Mouse (Mus musculus): ENCODE measurements around the gene Slc6a5. TPM values are rescaled to one million over a fixed set of nuclear protein-coding genes. Genes with fewer than 3 reads are reported as not detected.
"Not testable (repeated sequence)": the region's sequence is repeated elsewhere in the genome, so short reads cannot be mapped to it uniquely, and the experiment has no call there.

Slc6a5 gene
- polyA plus RNA-seq, 1 experiment: not detected

DNA sequence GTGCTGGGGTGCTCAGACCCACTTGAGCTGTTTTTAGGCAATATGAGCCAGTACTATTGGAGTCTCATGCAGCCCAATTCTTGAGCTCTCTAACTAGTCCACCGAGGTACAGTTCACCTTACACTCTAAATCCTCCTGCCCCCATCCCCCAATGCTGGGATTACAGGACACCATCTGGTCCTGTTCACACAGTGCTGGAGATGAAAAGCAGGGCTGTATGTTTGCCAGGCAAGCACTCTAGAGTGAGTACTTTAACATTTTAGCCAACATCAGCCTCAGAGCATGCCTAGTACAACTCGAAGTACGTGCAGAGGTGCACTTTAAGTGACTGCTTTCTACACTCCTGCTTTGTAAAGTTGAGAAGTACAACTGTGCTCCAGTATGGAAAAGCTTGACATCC lies 18.6 kb downstream of the Slc6a5 start:
- no peak overlapping the region for H3K4me3 ChIP-seq (ENCODE audit: insufficient read depth, low read length)
- H3K4me1 ChIP-seq (ENCODE audit: control insufficient read depth, insufficient read depth, low read length): no peaks in the 10 kb centered on the region
- no peak overlapping the region for H3K27ac ChIP-seq (ENCODE audit: insufficient read depth, low read length)
- TF ChIP-seq POLR2A (IDR thresholded peaks at IDR 0.05; ENCODE audit: low read depth, low read length) (no peak), CTCF (IDR thresholded peaks at IDR 0.05; ENCODE audit: borderline replicate concordance, insufficient read depth, low read length) (no peak)

DNA sequence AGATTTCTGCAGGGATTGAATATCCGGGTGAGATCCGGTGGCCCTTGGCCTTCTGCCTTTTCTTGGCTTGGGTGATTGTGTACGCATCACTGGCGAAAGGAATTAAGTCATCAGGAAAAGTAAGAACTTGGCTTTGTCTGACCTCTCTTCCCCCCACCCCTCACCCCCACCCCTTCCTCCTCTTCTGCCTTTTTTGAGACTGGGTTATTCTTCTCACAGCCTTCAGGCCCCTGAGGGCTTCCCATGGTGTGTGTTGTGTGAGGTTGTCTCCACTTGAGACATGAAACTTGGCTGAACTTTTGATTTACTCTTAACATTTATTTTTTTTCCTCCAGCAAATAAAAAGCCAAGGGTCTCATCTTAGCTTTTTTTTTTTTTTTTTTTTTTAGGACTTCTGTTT lies 20.1 kb downstream of the Slc6a5 start:
- H3K27ac ChIP-seq (ENCODE audit: insufficient read depth, low read length): no peak overlapping the region
- TF ChIP-seq POLR2A (IDR thresholded peaks at IDR 0.05; ENCODE audit: low read depth, low read length): no peak
- TF ChIP-seq CTCF (IDR thresholded peaks at IDR 0.05; ENCODE audit: borderline replicate concordance, insufficient read depth, low read length): no peak
- H3K4me3 ChIP-seq (ENCODE audit: insufficient read depth, low read length): no peak overlapping the region
- no peaks in the 10 kb centered on the region for H3K4me1 ChIP-seq (ENCODE audit: control insufficient read depth, insufficient read depth, low read length)

DNA sequence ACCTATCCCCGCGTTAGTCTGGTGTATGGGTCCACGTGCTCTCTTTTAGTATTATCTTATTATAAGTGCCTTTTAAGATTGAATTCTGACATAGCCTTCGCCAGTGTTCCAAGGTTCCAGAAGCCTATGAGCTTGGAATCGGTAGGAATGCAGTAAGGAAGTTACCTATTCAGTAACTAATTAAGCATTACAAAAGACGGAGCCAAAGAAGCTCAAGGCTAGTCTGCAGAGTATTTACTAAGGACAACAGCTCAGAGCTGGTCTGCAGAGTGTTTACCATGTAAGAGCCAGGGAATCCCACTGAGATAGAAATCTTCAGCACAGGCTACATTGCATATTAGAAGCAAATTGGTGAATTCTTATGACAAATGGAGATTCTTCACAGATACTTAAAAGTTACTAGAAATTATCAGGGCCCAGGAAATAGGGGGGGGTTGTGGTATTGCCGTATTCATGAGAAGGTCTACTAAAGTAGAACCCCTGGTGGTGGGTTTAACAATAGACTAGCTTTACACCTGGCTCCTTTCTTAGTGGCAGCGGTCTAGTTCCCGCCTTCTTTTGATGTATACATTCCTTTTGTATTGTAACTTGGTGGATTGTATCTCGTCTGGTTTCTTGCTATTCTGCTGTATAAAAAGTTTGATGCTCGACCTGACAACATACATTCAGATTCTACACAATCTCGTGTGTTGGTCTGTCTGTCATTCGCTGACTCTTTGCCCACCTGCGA lies 23.6 kb downstream of the Slc6a5 start:
- H3K27ac ChIP-seq (ENCODE audit: insufficient read depth, low read length); H3K4me3 ChIP-seq (ENCODE audit: insufficient read depth, low read length); H3K4me1 ChIP-seq (ENCODE audit: control insufficient read depth, insufficient read depth, low read length): not testable (repeated sequence)

DNA sequence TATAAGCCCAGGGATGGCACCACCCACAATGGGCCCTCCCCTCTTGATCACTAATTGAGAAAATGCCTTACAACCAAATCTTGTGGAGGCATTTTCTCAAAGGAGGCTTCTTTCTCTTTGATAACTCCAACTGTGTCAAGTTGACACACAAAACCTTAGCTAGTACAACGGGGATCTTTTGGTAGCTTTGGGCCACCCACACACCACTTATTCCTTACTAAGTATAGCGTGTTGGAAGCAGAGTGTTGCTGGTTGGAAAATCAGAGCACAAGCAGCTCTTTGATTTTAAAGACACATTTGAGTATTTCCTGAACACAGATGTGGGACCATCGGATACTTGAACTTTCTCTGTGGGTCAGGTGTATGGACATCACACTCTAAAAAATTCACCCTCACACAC lies 26.9 kb downstream of the Slc6a5 start:
- Histone ChIP-seq H3K4me1 (ENCODE audit: control insufficient read depth, insufficient read depth, low read length) (no peaks in the 10 kb centered on the region), H3K4me3 (ENCODE audit: insufficient read depth, low read length) (no peak overlapping the region), H3K27ac (ENCODE audit: insufficient read depth, low read length) (no peak overlapping the region)
- no peak for TF ChIP-seq CTCF (IDR thresholded peaks at IDR 0.05; ENCODE audit: borderline replicate concordance, insufficient read depth, low read length)
- no peak for TF ChIP-seq POLR2A (IDR thresholded peaks at IDR 0.05; ENCODE audit: low read depth, low read length)

DNA sequence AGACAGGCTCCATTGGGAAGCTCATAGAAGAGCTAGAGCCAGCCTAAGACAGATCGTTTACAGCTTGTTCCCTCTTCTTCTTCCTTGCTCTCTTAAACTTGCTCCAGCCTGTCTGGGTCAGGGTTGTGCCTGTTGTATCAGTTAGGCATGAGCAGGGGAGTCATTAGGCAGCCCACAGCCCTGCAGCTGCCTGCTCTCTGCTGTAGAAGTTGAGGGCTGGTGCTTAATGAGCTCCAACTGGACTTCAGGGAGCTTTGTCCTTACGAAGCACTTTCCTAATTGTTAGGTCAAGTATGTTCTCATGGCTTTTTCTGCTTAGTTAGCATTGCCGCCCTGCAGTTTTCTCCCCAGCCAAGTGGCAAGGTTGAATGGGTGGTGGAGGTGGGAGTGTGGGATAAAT lies 32.1 kb downstream of the Slc6a5 start:
- no peak for TF ChIP-seq CTCF (IDR thresholded peaks at IDR 0.05; ENCODE audit: borderline replicate concordance, insufficient read depth, low read length)
- no peak for TF ChIP-seq POLR2A (IDR thresholded peaks at IDR 0.05; ENCODE audit: low read depth, low read length)
- Histone ChIP-seq H3K27ac (ENCODE audit: insufficient read depth, low read length) (no peak overlapping the region), H3K4me3 (ENCODE audit: insufficient read depth, low read length) (no peak overlapping the region), H3K4me1 (ENCODE audit: control insufficient read depth, insufficient read depth, low read length) (no peaks in the 10 kb centered on the region)

DNA sequence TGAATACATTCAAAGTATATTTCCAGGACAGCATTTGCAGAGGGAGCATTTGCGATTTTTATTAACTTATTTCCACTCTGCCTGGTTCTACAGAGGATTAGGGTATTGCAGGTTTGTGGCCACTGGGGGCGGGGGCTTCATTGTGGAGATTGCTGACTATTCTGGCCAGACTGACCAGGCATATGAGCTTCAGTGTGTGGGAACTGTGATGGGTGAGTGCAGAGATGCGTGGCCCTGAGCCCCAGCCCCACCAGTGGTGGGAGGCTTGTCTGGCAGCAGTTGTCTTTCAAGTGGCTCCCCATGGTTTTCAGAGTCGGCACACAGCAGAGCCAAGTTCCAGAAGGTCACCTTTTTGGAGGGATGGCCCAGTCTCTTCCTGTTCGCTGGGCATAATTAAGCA lies 32.5 kb downstream of the Slc6a5 start:
- no peak overlapping the region for H3K27ac ChIP-seq (ENCODE audit: insufficient read depth, low read length)
- no peaks in the 10 kb centered on the region for H3K4me1 ChIP-seq (ENCODE audit: control insufficient read depth, insufficient read depth, low read length)
- TF ChIP-seq POLR2A (IDR thresholded peaks at IDR 0.05; ENCODE audit: low read depth, low read length) (no peak), CTCF (IDR thresholded peaks at IDR 0.05; ENCODE audit: borderline replicate concordance, insufficient read depth, low read length) (no peak)
- H3K4me3 ChIP-seq (ENCODE audit: insufficient read depth, low read length): no peak overlapping the region

DNA sequence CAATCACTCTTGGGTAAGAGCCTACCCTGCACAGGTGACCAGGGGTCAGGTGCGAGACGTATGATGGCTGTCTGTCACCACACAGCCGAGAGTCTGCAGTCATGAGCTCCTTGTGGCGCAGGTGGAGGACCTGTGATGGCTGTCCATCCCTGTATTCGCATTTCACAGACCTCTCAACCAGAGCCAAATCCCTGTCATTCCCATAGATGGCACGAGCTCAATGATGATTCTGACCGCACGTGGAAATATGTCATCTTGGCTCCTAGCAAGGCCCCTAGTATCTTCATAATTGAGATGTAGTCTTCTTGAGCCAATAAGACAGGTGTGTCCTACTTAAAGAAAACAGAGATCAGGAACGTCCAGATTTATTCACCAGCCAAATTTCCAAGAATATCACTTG lies 36.7 kb downstream of the Slc6a5 start:
- no peak overlapping the region for H3K4me3 ChIP-seq (ENCODE audit: insufficient read depth, low read length)
- no peak for TF ChIP-seq POLR2A (IDR thresholded peaks at IDR 0.05; ENCODE audit: low read depth, low read length)
- no peak for TF ChIP-seq CTCF (IDR thresholded peaks at IDR 0.05; ENCODE audit: borderline replicate concordance, insufficient read depth, low read length)

DNA sequence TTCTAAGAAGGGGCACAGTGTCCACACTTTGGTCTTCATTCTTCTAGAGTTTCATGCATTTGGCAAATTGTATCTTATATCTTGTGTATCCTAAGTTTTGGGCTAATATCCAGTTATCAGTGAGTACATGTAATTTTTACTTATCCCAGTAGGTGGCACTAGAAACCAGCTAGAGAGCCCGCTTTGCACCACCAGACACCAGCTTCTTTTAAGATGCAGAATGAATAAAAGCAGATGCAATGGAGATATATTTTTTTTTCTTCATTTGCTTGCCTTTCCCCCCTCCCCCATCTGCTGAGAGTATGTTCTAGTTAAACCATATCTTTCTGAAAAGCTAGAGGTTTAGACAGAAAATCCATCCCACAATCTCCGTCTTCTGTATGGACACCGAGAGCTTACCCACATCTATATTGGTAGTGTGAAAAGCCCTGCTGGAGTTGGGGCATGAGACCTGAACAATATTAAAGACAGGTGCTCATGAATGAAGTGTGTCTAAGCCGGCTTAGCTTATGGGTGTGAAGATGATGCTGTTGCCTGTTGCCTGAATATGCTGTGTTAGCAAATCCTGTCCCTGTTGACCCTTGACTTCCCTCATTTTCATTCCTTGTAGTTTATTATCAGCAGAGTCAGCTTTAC lies 43.7 kb downstream of the Slc6a5 start:
- TF ChIP-seq POLR2A (IDR thresholded peaks at IDR 0.05; ENCODE audit: low read depth, low read length) (no peak), CTCF (IDR thresholded peaks at IDR 0.05; ENCODE audit: borderline replicate concordance, insufficient read depth, low read length) (no peak)
- Histone ChIP-seq H3K4me1 (ENCODE audit: control insufficient read depth, insufficient read depth, low read length) (no peaks in the 10 kb centered on the region), H3K27ac (ENCODE audit: insufficient read depth, low read length) (no peak overlapping the region), H3K4me3 (ENCODE audit: insufficient read depth, low read length) (no peak overlapping the region)

More for the DNA sequence above, 36.7 kb downstream of the Slc6a5 start:
- no peaks in the 10 kb centered on the region for H3K4me1 ChIP-seq (ENCODE audit: control insufficient read depth, insufficient read depth, low read length)
- no peak overlapping the region for H3K27ac ChIP-seq (ENCODE audit: insufficient read depth, low read length)

DNA sequence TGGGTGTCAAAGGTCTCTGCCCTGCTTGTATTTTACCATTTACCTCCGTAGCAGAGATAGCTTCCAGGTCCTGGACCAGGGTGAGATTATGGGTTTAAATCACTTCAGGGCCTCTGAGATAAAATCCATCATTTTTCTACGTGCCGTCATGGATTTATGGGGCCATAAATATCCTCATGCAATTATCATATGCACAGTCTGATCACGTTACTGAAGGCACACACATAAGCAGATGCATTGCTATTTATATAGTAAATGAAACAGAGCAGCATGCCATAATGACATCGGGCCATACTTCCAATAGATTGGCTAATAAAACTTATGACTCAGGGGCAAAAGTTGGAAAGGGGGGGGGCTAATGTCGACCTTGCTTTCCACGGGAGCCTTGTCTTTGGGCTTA lies 44.9 kb downstream of the Slc6a5 start:
- H3K27ac ChIP-seq (ENCODE audit: insufficient read depth, low read length): no peak overlapping the region
- TF ChIP-seq CTCF (IDR thresholded peaks at IDR 0.05; ENCODE audit: borderline replicate concordance, insufficient read depth, low read length) (no peak), POLR2A (IDR thresholded peaks at IDR 0.05; ENCODE audit: low read depth, low read length) (no peak)
- no peak overlapping the region for H3K4me3 ChIP-seq (ENCODE audit: insufficient read depth, low read length)
- no peaks in the 10 kb centered on the region for H3K4me1 ChIP-seq (ENCODE audit: control insufficient read depth, insufficient read depth, low read length)

DNA sequence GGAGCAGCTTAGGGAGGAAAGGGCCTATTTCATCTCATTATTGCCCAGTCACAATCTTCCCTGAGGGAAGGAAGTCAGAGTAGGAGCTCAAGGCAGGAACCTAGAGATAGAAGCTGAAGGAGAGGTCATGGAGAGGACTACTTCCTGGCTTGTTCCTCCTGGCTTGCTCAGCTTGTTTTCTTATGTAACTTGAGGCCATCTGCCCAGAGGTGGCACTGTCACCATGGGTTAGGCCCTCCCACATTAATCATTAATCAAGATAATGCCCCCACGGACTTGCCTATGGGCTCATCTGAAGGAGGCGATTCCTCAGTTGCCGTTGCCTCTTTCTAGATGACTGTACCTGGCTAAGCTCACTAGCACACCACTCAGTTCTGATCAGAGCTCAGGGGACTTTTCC lies 47.2 kb downstream of the Slc6a5 start:
- Histone ChIP-seq H3K4me1 (ENCODE audit: control insufficient read depth, insufficient read depth, low read length) (no peaks in the 10 kb centered on the region), H3K27ac (ENCODE audit: insufficient read depth, low read length) (no peak overlapping the region), H3K4me3 (ENCODE audit: insufficient read depth, low read length) (no peak overlapping the region)
- TF ChIP-seq POLR2A (IDR thresholded peaks at IDR 0.05; ENCODE audit: low read depth, low read length): no peak

Measured in embryonic fibroblast, embryonic 13.5 days (primary cell).